8 mouse cellular contexts compared by ENCODE assay signal in genomic region chr12:84187752-84188601, GRCm38 (mm10). TPM values are rescaled to one million over a fixed set of nuclear protein-coding genes. Genes with fewer than 3 reads are reported as not detected.
DNase-seq lines count a peak whose midpoint lies in the region; ATAC-seq and TF ChIP-seq lines count a peak whose summit lies in the region.
"Had no signal": no experiment of that assay in that cellular context is flagged by ENCODE, and none has a peak within 500 bp of the region (broad histone marks: within the 10 kb centered on the region; RNA-seq: fewer than 3 reads in every experiment).

No protein-coding gene starts in this region.

- 0 out of 2 replicates have a peak overlapping the region, but pooled peaks have one; percentile 22 for H3K9ac ChIP-seq in neural tube, embryonic 12.5 days
- 0 out of 2 replicates have a peak overlapping the region, but pooled peaks have one; percentile 21 for H3K9ac ChIP-seq in heart, postnatal 0 days (replicated peaks; ENCODE audit: low read depth, low read length)
- H3K9ac ChIP-seq in liver, postnatal 0 days (replicated peaks) = peak overlapping the region; percentile 7; the same call in 1 of the 2 replicates

- TF ChIP-seq CTCF in heart, postnatal 0 days (IDR thresholded peaks at IDR 0.05; ENCODE audit: low read depth) = peak; percentile 25; the same call in 1 of the 2 replicates
- no peak for TF ChIP-seq CTCF in liver, postnatal 0 days (IDR thresholded peaks at IDR 0.05; ENCODE audit: low read depth)

- no peak for DNase-seq in neural tube, embryonic 10.5 days (ENCODE audit: extremely low spot score, low spot score)
- DNase-seq in embryonic facial prominence, embryonic 10.5 days (ENCODE audit: low spot score) = no peak
- DNase-seq in heart, postnatal 0 days (ENCODE audit: low spot score) = peak; percentile 52
- no peak for DNase-seq in liver, postnatal 0 days
- DNase-seq in embryo, embryonic 10 days (ENCODE audit: low spot score) = no peak
- no peak for DNase-seq in left cerebral cortex, adult 18-20 months (ENCODE audit: low spot score in 2 of 2)

- H3K36me3 ChIP-seq in neural tube, embryonic 12.5 days = peaks cover 11% of the 10 kb centered on the region; the same call in 1 of the 2 replicates
- peaks cover 43% of the 10 kb centered on the region for H3K36me3 ChIP-seq in embryonic facial prominence, embryonic 10.5 days (replicated peaks)
- H3K36me3 ChIP-seq in heart, postnatal 0 days (replicated peaks; ENCODE audit: control insufficient read depth, insufficient read depth, low read length) = no peaks in the 10 kb centered on the region
- H3K36me3 ChIP-seq in liver, postnatal 0 days (replicated peaks; ENCODE audit: insufficient read depth, low read length) = peaks cover 28% of the 10 kb centered on the region

- H3K9me3 ChIP-seq in neural tube, embryonic 12.5 days = 0 out of 2 replicates have a peak, but pooled peaks cover 4% of the 10 kb centered on the region
- peaks cover 3% of the 10 kb centered on the region; the same call in 1 of the 2 replicates for H3K9me3 ChIP-seq in embryonic facial prominence, embryonic 10.5 days
- H3K9me3 ChIP-seq in heart, postnatal 0 days (replicated peaks; ENCODE audit: control insufficient read depth, low read length) = no peaks in the 10 kb centered on the region
- H3K9me3 ChIP-seq in liver, postnatal 0 days (ENCODE audit: low read length) = no peaks in the 10 kb centered on the region; the same call in 1 of the 2 replicates

- H3K4me1 ChIP-seq in neural tube, embryonic 12.5 days = peaks cover 63% of the 10 kb centered on the region
- peaks cover 69% of the 10 kb centered on the region for H3K4me1 ChIP-seq in embryonic facial prominence, embryonic 10.5 days
- H3K4me1 ChIP-seq in heart, postnatal 0 days (ENCODE audit: control insufficient read depth, insufficient read depth) = peaks cover 64% of the 10 kb centered on the region
- peaks cover 67% of the 10 kb centered on the region for H3K4me1 ChIP-seq in liver, postnatal 0 days (ENCODE audit: insufficient read depth)

- no peak overlapping the region for H3K27ac ChIP-seq in neural tube, embryonic 12.5 days
- peak overlapping the region; percentile 20; the same call in 1 of the 2 replicates for H3K27ac ChIP-seq in embryonic facial prominence, embryonic 10.5 days (replicated peaks)
- H3K27ac ChIP-seq in heart, postnatal 0 days (ENCODE audit: low read depth) = peak overlapping the region; percentile 59
- peak overlapping the region; percentile 69 for H3K27ac ChIP-seq in liver, postnatal 0 days (ENCODE audit: low read depth)

- WGBS in neural tube, embryonic 12.5 days = 69% methylated on average over 15 of the region's 15 CpGs
- 64% methylated on average over 15 of the region's 15 CpGs for WGBS in embryonic facial prominence, embryonic 10.5 days
- 45% methylated on average over 15 of the region's 15 CpGs for WGBS in heart, postnatal 0 days
- 61% methylated on average over 15 of the region's 15 CpGs for WGBS in liver, postnatal 0 days (ENCODE audit: insufficient replicate concordance)

- 0 out of 2 replicates have a peak overlapping the region, but pooled peaks have one; percentile 1 for H3K4me2 ChIP-seq in neural tube, embryonic 12.5 days (replicated peaks)
- H3K4me2 ChIP-seq in heart, postnatal 0 days (ENCODE audit: low read depth, low read length) = peak overlapping the region; percentile 17; the same call in 1 of the 2 replicates
- 0 out of 2 replicates have a peak overlapping the region, but pooled peaks have one; percentile 14 for H3K4me2 ChIP-seq in liver, postnatal 0 days (ENCODE audit: low read depth, low read length)

- no peak for TF ChIP-seq EP300 in heart, postnatal 0 days (IDR thresholded peaks at IDR 0.05; ENCODE audit: low read depth)
- TF ChIP-seq EP300 in liver, postnatal 0 days (IDR thresholded peaks at IDR 0.05; ENCODE audit: low read depth) = no peak

- no peak for ATAC-seq in neural tube, embryonic 12.5 days (ENCODE audit: low FRiP score, low read depth)
- ATAC-seq in heart, postnatal 0 days (ENCODE audit: insufficient read depth, low read depth) = peak; percentile 40
- ATAC-seq in liver, postnatal 0 days = no peak

- no peaks in the 10 kb centered on the region for H3K27me3 ChIP-seq in neural tube, embryonic 12.5 days (replicated peaks)
- H3K27me3 ChIP-seq in embryonic facial prominence, embryonic 10.5 days (replicated peaks; ENCODE audit: low read depth, poor library complexity, severe bottlenecking) = no peaks in the 10 kb centered on the region
- no peaks in the 10 kb centered on the region for H3K27me3 ChIP-seq in heart, postnatal 0 days (ENCODE audit: control insufficient read depth, insufficient read depth, low read length)
- H3K27me3 ChIP-seq in liver, postnatal 0 days (ENCODE audit: insufficient read depth, low read length) = no peaks in the 10 kb centered on the region

- H3K4me3 ChIP-seq in neural tube, embryonic 12.5 days = no peak overlapping the region
- H3K4me3 ChIP-seq in embryonic facial prominence, embryonic 10.5 days = 0 out of 2 replicates have a peak overlapping the region, but pooled peaks have one; percentile 11
- no peak overlapping the region for H3K4me3 ChIP-seq in heart, postnatal 0 days (ENCODE audit: low read depth, low read length)
- no peak overlapping the region for H3K4me3 ChIP-seq in liver, postnatal 0 days (ENCODE audit: low read depth, low read length)
- H3K4me3 ChIP-seq: erythroblast, embryonic 14.5 days had no signal

RNA-seq across cellular contexts. Expression of gene Elmsan1, which starts 30.7 kb away (rescaled TPM):
- 6.1 and 6.3 TPM in 2 replicates for polyA plus RNA-seq in neural tube, embryonic 12.5 days (2016; fragmentation: Nextera tagmentation; extraction: Ambion mirVana)
- polyA plus RNA-seq in embryonic facial prominence, embryonic 10.5 days (2016; fragmentation: Nextera tagmentation; extraction: Ambion mirVana) = 7.3 and 8.2 TPM in 2 replicates
- total RNA-seq in heart, postnatal 0 days (2014; rRNA removed; ENCODE audit: low replicate concordance) = 13.5 and 14.5 TPM in 2 replicates
- polyA plus RNA-seq in heart, postnatal 0 days (2015; fragmentation: Nextera tagmentation; extraction: Ambion mirVana) = 3.5 and 3.6 TPM in 2 replicates
- polyA plus RNA-seq in liver, postnatal 0 days (2015; fragmentation: Nextera tagmentation; extraction: Ambion mirVana) = 2.6 and 2.8 TPM in 2 replicates
- total RNA-seq in left cerebral cortex, adult 18-20 months (2021) = 10 to 100 TPM; 18.2 to 19.8 TPM

RNA-seq across cellular contexts. Expression of gene Pnma1, which starts 39.7 kb away (rescaled TPM):
- polyA plus RNA-seq in neural tube, embryonic 12.5 days (2016; fragmentation: Nextera tagmentation; extraction: Ambion mirVana) = 2.8 and 3.2 TPM in 2 replicates
- 1.3 and 1.6 TPM in 2 replicates for polyA plus RNA-seq in embryonic facial prominence, embryonic 10.5 days (2016; fragmentation: Nextera tagmentation; extraction: Ambion mirVana)
- total RNA-seq in heart, postnatal 0 days (2014; rRNA removed; ENCODE audit: low replicate concordance) = 1.5 TPM in 1 of 2 replicates, not detected in the other
- polyA plus RNA-seq in heart, postnatal 0 days (2015; fragmentation: Nextera tagmentation; extraction: Ambion mirVana) = 0.31 and 0.45 TPM in 2 replicates
- 0.28 and 0.35 TPM in 2 replicates for polyA plus RNA-seq in liver, postnatal 0 days (2015; fragmentation: Nextera tagmentation; extraction: Ambion mirVana)
- 1 to 10 TPM; 4.2 to 6.9 TPM for total RNA-seq in left cerebral cortex, adult 18-20 months (2021)
